Mouse (Mus musculus): ENCODE results near the gene Sphkap.

Gene Sphkap

GRCm38 (mm10) chr1:83285866-83286265 lies 122.1 kb downstream of the Sphkap start:
- DNase-seq: no peak

GRCm38 (mm10) chr1:83277044-83277443 lies 131.0 kb downstream of the Sphkap start:
- DNase-seq: no peak

GRCm38 (mm10) chr1:83276637-83277036 lies 131.4 kb downstream of the Sphkap start:
- no peak for DNase-seq

GRCm38 (mm10) chr1:83251746-83252145 lies 156.3 kb downstream of the Sphkap start:
- DNase-seq: no peak

GRCm38 (mm10) chr1:83248235-83248746 lies 159.7 kb downstream of the Sphkap start:
- DNase-seq: no peak

- no peak for DNase-seq
Measured at GRCm38 (mm10) chr1:83227946-83228345, 180.1 kb downstream of the Sphkap start.

GRCm38 (mm10) chr1:83224423-83224960 lies 183.5 kb downstream of the Sphkap start:
- no peak for DNase-seq

- no peak for DNase-seq
Measured at GRCm38 (mm10) chr1:83223072-83223471, 184.9 kb downstream of the Sphkap start.

- DNase-seq: no peak
Measured at GRCm38 (mm10) chr1:83218260-83218659, 189.7 kb downstream of the Sphkap start.

GRCm38 (mm10) chr1:83209981-83210380 lies 198.0 kb downstream of the Sphkap start:
- no peak for DNase-seq

Data from lung, postnatal 4 days (tissue).